Mouse (Mus musculus): ENCODE data around the gene C330007P06Rik.

C330007P06Rik gene

GRCm38 (mm10) chrX:36873765-36874164 is at the start of gene C330007P06Rik, which contains the start of gene Ube2a:
Gene C330007P06Rik, minus strand, starts transcription at chrX:36874111.
Gene Ube2a, plus strand, starts transcription at chrX:36873900.
- DNase-seq = no peak

GRCm38 (mm10) chrX:36921346-36921745 is 47.4 kb upstream of the C330007P06Rik start:
- no peak for DNase-seq

- DNase-seq = peak in 1 of 2 experiments; percentile 18
Measured at GRCm38 (mm10) chrX:36917749-36918148, 43.8 kb upstream of the C330007P06Rik start.

DNA sequence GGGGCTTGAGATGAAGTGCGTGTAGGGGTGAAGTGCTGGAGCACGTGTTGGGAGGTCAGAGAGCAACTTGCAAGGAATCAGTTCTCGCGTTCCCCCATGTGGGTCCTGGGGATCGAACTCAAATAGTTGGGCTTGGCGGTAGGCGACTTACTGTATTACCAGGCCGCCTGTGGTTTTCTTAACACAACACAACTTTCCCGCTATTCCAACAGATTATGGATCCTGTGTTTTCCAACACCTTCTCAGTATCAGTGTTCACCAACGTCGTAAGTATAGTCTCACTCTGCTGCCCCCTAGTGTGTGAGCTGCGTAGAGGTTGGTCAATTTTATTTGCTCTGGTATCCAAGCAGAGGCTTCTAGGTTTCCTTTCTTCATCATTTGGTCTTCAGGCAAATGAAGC is 37.4 kb upstream of the C330007P06Rik start:
- peak; percentile 31 to 70 for DNase-seq

DNA sequence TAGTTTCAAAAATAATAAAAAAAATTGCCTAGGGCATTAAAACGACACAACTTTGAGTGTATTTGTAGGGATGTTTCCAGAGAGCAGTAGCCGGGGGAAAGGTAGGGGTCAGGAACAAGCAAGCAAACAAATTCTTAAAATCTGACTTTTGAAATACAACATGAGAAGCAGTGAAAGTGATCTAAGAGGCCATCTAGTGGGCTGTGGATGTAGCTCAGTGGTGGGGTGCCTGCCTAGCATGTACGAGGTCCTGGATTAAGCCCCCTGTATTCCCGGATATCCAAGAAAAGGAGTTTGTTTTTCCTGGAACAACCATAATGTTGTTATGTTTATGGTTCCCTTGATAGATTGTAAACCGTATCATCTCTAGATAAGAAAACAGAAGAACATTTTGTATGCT is 32.6 kb upstream of the C330007P06Rik start:
- no peak for DNase-seq

- DNase-seq = peak; percentile 93
Measured at GRCm38 (mm10) chrX:36903115-36903768, 29.3 kb upstream of the C330007P06Rik start.

DNA sequence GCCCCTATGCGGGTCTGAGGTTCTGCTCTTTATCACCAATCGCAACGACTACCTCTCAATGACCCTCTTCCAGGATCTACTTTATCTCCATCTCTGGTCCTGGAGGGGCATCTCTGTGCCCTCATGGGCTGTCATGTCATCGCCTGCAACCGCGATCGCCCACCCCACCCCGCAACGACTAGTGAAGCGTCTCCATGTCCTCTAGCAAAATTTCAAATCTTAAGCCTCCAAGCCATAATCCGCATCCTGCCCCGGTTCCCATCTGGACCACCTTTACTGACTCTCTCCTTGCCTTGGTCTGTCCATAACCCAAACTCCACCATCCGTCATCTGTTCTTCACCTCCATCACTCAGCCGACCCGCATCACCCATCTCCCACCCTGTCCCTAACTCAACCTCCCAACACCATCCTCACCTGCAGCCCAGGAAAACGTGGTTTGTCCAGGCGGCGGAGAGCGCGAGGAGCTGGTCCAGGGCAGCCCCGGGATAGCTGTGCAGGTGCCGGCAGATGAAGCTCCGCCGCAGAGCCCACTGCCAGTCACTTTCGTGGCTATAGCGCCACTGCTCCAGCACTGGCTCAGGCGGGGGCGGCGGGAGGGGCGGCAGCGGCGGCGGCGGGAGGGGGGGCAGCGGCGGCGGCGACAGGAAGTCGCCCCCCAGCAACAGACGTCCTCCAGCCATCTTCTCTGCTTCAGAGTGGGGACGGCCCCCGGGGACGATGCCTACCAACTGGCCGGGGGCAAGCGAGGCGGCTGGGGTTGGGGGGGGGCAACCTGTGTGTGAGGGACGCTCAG is 28.6 kb upstream of the C330007P06Rik start, which contains the start of gene Nkrf:
Nkrf (minus strand) TSS at position 579 of the 794 bp plus-strand sequence.
- DNase-seq = peak in 1 of 2 experiments; percentile 40

- DNase-seq = no peak
Measured at GRCm38 (mm10) chrX:36901655-36902054, 27.7 kb upstream of the C330007P06Rik start.

GRCm38 (mm10) chrX:36898931-36899330 is 25.0 kb upstream of the C330007P06Rik start:
- peak in 1 of 2 experiments; percentile 23 for DNase-seq

DNA sequence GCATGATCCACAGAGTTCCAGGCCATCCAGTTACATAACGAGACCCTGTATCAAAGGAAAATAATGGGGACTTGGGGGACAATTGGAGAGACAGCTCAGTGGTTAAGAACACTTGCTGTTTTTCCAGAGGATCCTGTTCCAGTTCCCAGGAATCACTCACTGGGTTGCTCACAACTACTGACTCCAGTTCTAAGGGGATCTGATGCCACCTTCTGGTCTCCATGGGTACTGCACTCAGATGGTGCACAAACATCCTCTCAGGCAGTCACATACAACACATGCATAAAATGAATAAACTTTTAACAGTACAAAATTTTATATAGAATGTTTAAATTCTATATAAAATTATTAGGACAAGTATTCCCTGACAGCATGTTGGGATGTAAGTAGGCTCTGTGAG is 10.8 kb upstream of the C330007P06Rik start:
- peak in 1 of 2 experiments; percentile 20 for DNase-seq

- DNase-seq = no peak
Measured at GRCm38 (mm10) chrX:36874704-36875128, 805 bp upstream of the C330007P06Rik start.

DNA sequence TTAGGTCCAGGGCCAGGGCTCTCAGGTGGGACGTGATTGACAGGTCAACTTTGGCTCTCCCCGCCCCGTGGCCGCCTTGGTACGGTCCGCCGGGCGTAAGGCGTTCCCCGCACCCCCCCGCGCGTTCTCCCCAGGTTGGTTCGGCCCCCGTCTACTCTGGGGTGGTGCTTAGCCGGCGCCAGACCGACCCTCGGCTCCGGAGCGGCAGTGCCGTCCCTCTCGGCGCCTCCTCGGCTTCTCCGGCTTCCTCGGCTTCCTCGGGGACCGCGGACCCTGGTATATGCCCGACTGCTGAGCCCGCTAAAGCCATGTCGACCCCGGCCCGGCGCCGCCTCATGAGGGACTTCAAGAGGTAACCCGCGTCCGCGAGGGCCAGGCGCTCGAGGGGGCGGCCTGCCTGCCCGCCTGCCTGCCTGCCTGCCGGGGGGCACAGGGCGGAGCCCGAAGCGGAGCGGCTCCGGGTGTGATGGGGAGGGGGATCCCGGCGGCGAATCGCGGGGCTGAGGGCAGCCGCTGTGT is 326 bp upstream of the C330007P06Rik start:
- DNase-seq = peak; percentile 92 to 95

DNA sequence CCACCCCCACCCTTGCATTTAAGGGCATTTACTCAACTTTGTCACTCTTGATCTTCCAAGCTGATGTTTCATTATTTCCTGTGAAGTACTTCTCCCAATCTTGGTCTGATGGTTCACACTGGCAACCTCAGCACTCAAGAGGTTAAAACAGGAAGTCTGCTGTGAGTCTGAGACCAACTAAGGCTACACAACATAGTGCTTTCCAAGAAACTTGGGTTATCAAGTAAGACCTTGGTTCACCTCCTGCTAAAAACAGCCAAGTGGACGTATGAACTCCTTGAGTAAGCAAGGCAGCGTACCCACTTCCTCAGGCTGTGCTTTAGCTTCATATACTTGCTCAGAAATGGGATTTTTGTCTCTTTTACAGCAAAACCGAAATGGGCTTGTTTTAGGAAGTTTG is 3.5 kb downstream of the C330007P06Rik start:
- DNase-seq = no peak

DNA sequence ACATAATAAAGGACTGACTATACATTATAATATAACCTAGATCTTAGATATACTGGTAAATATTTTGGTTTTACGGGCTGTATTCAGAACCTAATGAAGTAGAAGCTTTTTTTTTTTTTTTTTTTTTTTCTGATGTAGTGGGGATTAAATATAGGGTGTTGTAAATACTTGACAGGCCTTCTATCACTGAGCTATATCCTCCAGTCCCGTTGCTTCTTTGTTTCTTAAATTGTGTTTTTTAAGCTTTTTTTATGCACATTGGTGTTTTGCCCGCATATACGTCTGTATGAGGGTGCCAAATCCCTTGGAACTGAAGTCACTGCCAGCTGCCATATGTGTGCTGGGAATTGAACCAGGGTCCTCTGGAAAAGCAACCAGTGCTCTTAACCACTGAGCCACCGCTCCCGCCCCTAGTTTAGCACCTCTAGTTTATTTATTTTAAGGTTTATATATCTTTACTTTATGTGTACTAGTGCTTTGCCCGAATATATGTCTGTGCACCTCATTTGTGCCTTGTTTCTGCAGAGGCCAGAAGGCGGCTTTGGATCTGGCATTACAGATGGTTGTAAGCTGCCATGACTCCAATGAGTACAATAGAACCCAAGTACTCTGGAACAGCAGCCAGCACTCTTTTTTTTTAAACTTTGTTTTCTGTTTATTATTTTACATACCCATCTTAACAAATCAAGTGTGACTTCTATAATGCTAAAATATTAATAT is 9.1 kb downstream of the C330007P06Rik start:
- DNase-seq = no peak

- DNase-seq = peak; percentile 87 to 88
Measured at GRCm38 (mm10) chrX:36863766-36864608, 9.9 kb downstream of the C330007P06Rik start.

GRCm38 (mm10) chrX:36852631-36853030 is 21.3 kb downstream of the C330007P06Rik start:
- DNase-seq = no peak

- DNase-seq = no peak
Measured at GRCm38 (mm10) chrX:36847152-36847551, 26.8 kb downstream of the C330007P06Rik start.

- DNase-seq = no peak
Measured at GRCm38 (mm10) chrX:36843346-36843990, 30.4 kb downstream of the C330007P06Rik start.

- no peak for DNase-seq
Measured at GRCm38 (mm10) chrX:36841698-36842097, 32.2 kb downstream of the C330007P06Rik start.

- peak; percentile 65 to 68 for DNase-seq
Measured at GRCm38 (mm10) chrX:36839391-36839790, 34.5 kb downstream of the C330007P06Rik start.

DNA sequence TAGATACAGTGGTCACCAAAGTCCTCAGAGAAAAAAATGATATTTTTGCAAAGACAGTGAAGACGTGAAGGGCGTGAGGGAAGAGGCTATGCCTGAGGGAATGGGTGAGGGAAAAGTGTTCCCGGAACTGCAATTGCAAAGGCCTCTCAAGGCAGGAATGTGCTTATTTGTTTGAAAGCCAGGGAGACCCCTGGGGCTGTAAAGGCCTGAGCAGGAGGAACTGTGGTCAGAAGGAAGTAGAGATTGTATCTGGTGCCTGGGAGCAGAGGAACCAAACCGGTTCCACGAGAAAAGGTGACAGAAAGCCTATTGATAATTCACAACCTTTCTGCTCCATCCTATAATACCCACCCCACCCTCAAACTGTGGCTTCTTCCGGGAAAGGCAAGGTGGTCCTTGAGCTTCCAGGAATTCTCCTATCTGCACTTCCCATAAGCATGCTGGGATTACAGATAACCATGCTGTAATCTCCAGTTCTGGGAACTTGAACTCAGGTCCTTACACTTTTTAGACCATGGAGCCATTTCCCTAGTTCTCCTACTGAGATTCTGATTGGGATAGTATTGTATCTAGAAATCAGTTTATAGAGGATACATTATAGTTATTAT is 36.7 kb downstream of the C330007P06Rik start:
- no peak for DNase-seq
